Mouse (Mus musculus): ENCODE data around the gene Mastl. TPM values are rescaled to one million over a fixed set of nuclear protein-coding genes. Genes with fewer than 3 reads are reported as not detected.
A peak's percentile ranks its signal among the peaks of the same experiment; 100 is the strongest.

Mastl gene
- polyA plus RNA-seq (2015; fragmentation: Nextera tagmentation; extraction: Ambion mirVana): 2.3 and 3.0 TPM in 2 replicates

GRCm38 (mm10) chr2:23155777-23156607 is at the start of gene Mastl, which contains the start of gene Yme1l1:
Gene Mastl, minus strand, starts transcription at chr2:23156024.
Gene Yme1l1, plus strand, starts transcription at chr2:23156369.
- Histone ChIP-seq H3K9me3 (ENCODE audit: control insufficient read depth, low read length) (no peaks in the 10 kb centered on the region), H3K4me1 (ENCODE audit: control insufficient read depth, insufficient read depth, low read depth, low read length) (peaks cover 29% of the 10 kb centered on the region), H3K36me3 (ENCODE audit: control insufficient read depth, insufficient read depth, low read length) (no peaks in the 10 kb centered on the region), H3K27ac (ENCODE audit: low read depth, low read length) (peak within 1 kb of the TSS; percentile 99), H3K27me3 (replicated peaks; ENCODE audit: control insufficient read depth, insufficient read depth, low read length) (no peaks in the 10 kb centered on the region), H3K9ac (ENCODE audit: low read depth, low read length) (peak within 1 kb of the TSS; percentile 85), H3K4me3 (ENCODE audit: low read length) (peak within 1 kb of the TSS; percentile 87), H3K4me2 (ENCODE audit: low read length) (peak within 1 kb of the TSS; percentile 74)
- ATAC-seq: peak; percentile 99
- WGBS: under 1% methylated on average over 61 of the region's 61 CpGs

- no peaks in the 10 kb centered on the region for H3K9me3 ChIP-seq (ENCODE audit: control insufficient read depth, low read length)
- H3K27me3 ChIP-seq (replicated peaks; ENCODE audit: control insufficient read depth, insufficient read depth, low read length): no peaks in the 10 kb centered on the region
- ATAC-seq: peak; percentile 48
These were observed 47.3 kb upstream of the Mastl start for GRCm38 (mm10) chr2:23202900-23203670.

GRCm38 (mm10) chr2:23201034-23201433 is 45.2 kb upstream of the Mastl start:
- H3K36me3 ChIP-seq (ENCODE audit: control insufficient read depth, insufficient read depth, low read length): peaks cover 19% of the 10 kb centered on the region
- WGBS: 93% methylated on average over 1 of the region's 1 CpGs
- no peak overlapping the region for H3K4me3 ChIP-seq (ENCODE audit: low read length)
- H3K27me3 ChIP-seq (replicated peaks; ENCODE audit: control insufficient read depth, insufficient read depth, low read length): no peaks in the 10 kb centered on the region
- no peaks in the 10 kb centered on the region for H3K4me1 ChIP-seq (ENCODE audit: control insufficient read depth, insufficient read depth, low read depth, low read length)
- H3K9ac ChIP-seq (ENCODE audit: low read depth, low read length): no peak overlapping the region
- no peak for ATAC-seq
- H3K27ac ChIP-seq (ENCODE audit: low read depth, low read length): no peak overlapping the region
- no peaks in the 10 kb centered on the region for H3K9me3 ChIP-seq (ENCODE audit: control insufficient read depth, low read length)
- H3K4me2 ChIP-seq (ENCODE audit: low read length): no peak overlapping the region

More at GRCm38 (mm10) chr2:23202900-23203670, 47.3 kb upstream of the Mastl start:
- Histone ChIP-seq H3K4me3 (ENCODE audit: low read length) (no peak overlapping the region), H3K9ac (ENCODE audit: low read depth, low read length) (no peak overlapping the region), H3K4me1 (ENCODE audit: control insufficient read depth, insufficient read depth, low read depth, low read length) (no peaks in the 10 kb centered on the region), H3K27ac (ENCODE audit: low read depth, low read length) (no peak overlapping the region), H3K4me2 (ENCODE audit: low read length) (no peak overlapping the region), H3K36me3 (ENCODE audit: control insufficient read depth, insufficient read depth, low read length) (peaks cover 14% of the 10 kb centered on the region)
- 66% methylated on average over 15 of the region's 15 CpGs for WGBS

GRCm38 (mm10) chr2:23194366-23194765 is 38.5 kb upstream of the Mastl start:
- Histone ChIP-seq H3K4me1 (ENCODE audit: control insufficient read depth, insufficient read depth, low read depth, low read length) (no peaks in the 10 kb centered on the region), H3K9me3 (ENCODE audit: control insufficient read depth, low read length) (no peaks in the 10 kb centered on the region), H3K4me3 (ENCODE audit: low read length) (no peak overlapping the region), H3K36me3 (ENCODE audit: control insufficient read depth, insufficient read depth, low read length) (peaks cover 38% of the 10 kb centered on the region), H3K9ac (ENCODE audit: low read depth, low read length) (no peak overlapping the region), H3K4me2 (ENCODE audit: low read length) (no peak overlapping the region), H3K27me3 (replicated peaks; ENCODE audit: control insufficient read depth, insufficient read depth, low read length) (no peaks in the 10 kb centered on the region), H3K27ac (ENCODE audit: low read depth, low read length) (no peak overlapping the region)
- ATAC-seq: no peak
- WGBS: 83% methylated on average over 1 of the region's 1 CpGs

- ATAC-seq: no peak
- 90% methylated on average over 3 of the region's 3 CpGs for WGBS
- Histone ChIP-seq H3K4me2 (ENCODE audit: low read length) (no peak overlapping the region), H3K27me3 (replicated peaks; ENCODE audit: control insufficient read depth, insufficient read depth, low read length) (no peaks in the 10 kb centered on the region), H3K9ac (ENCODE audit: low read depth, low read length) (no peak overlapping the region), H3K27ac (ENCODE audit: low read depth, low read length) (no peak overlapping the region), H3K36me3 (ENCODE audit: control insufficient read depth, insufficient read depth, low read length) (peaks cover 37% of the 10 kb centered on the region), H3K9me3 (ENCODE audit: control insufficient read depth, low read length) (no peaks in the 10 kb centered on the region), H3K4me3 (ENCODE audit: low read length) (no peak overlapping the region), H3K4me1 (ENCODE audit: control insufficient read depth, insufficient read depth, low read depth, low read length) (no peaks in the 10 kb centered on the region)
These were observed 16.5 kb upstream of the Mastl start for GRCm38 (mm10) chr2:23172305-23172704.

- peak; percentile 48 for ATAC-seq
- Histone ChIP-seq H3K4me3 (ENCODE audit: low read length) (peak overlapping the region; percentile 87), H3K9ac (ENCODE audit: low read depth, low read length) (peak overlapping the region; percentile 85), H3K9me3 (ENCODE audit: control insufficient read depth, low read length) (no peaks in the 10 kb centered on the region), H3K27me3 (replicated peaks; ENCODE audit: control insufficient read depth, insufficient read depth, low read length) (no peaks in the 10 kb centered on the region), H3K36me3 (ENCODE audit: control insufficient read depth, insufficient read depth, low read length) (no peaks in the 10 kb centered on the region), H3K4me2 (ENCODE audit: low read length) (peak overlapping the region; percentile 58), H3K27ac (ENCODE audit: low read depth, low read length) (peak overlapping the region; percentile 99), H3K4me1 (ENCODE audit: control insufficient read depth, insufficient read depth, low read depth, low read length) (peaks cover 29% of the 10 kb centered on the region)
- WGBS: under 1% methylated on average over 17 of the region's 17 CpGs
These were observed 821 bp upstream of the Mastl start for GRCm38 (mm10) chr2:23156608-23157081.

GRCm38 (mm10) chr2:23155199-23155621 is 614 bp downstream of the Mastl start:
- no peak for ATAC-seq

GRCm38 (mm10) chr2:23119573-23119972 is 36.3 kb downstream of the Mastl start:
- no peaks in the 10 kb centered on the region for H3K4me1 ChIP-seq (ENCODE audit: control insufficient read depth, insufficient read depth, low read depth, low read length)
- peaks cover 5% of the 10 kb centered on the region; the same call in 1 of the 2 replicates for H3K36me3 ChIP-seq (ENCODE audit: control insufficient read depth, insufficient read depth, low read length)
- H3K9me3 ChIP-seq (ENCODE audit: control insufficient read depth, low read length): no peaks in the 10 kb centered on the region
- no peak overlapping the region for H3K4me2 ChIP-seq (ENCODE audit: low read length)
- H3K4me3 ChIP-seq (ENCODE audit: low read length): no peak overlapping the region
- H3K27me3 ChIP-seq (replicated peaks; ENCODE audit: control insufficient read depth, insufficient read depth, low read length): no peaks in the 10 kb centered on the region
- no peak for ATAC-seq
- H3K9ac ChIP-seq (ENCODE audit: low read depth, low read length): no peak overlapping the region
- no peak overlapping the region for H3K27ac ChIP-seq (ENCODE audit: low read depth, low read length)

More at GRCm38 (mm10) chr2:23155199-23155621, 614 bp downstream of the Mastl start:
- Histone ChIP-seq H3K9ac (ENCODE audit: low read depth, low read length) (peak overlapping the region; percentile 80), H3K4me3 (ENCODE audit: low read length) (peak overlapping the region; percentile 87), H3K27me3 (replicated peaks; ENCODE audit: control insufficient read depth, insufficient read depth, low read length) (no peaks in the 10 kb centered on the region), H3K27ac (ENCODE audit: low read depth, low read length) (peak overlapping the region; percentile 99; the same call in 1 of the 2 replicates), H3K36me3 (ENCODE audit: control insufficient read depth, insufficient read depth, low read length) (no peaks in the 10 kb centered on the region), H3K9me3 (ENCODE audit: control insufficient read depth, low read length) (no peaks in the 10 kb centered on the region), H3K4me1 (ENCODE audit: control insufficient read depth, insufficient read depth, low read depth, low read length) (peaks cover 29% of the 10 kb centered on the region), H3K4me2 (ENCODE audit: low read length) (peak overlapping the region; percentile 64)
- WGBS: 7% methylated on average over 5 of the region's 5 CpGs

GRCm38 (mm10) chr2:23102266-23102665 is 53.6 kb downstream of the Mastl start:
- Histone ChIP-seq H3K9ac (ENCODE audit: low read depth, low read length) (no peak overlapping the region), H3K36me3 (ENCODE audit: control insufficient read depth, insufficient read depth, low read length) (peaks cover 9% of the 10 kb centered on the region), H3K4me2 (ENCODE audit: low read length) (no peak overlapping the region), H3K4me3 (ENCODE audit: low read length) (no peak overlapping the region), H3K27me3 (replicated peaks; ENCODE audit: control insufficient read depth, insufficient read depth, low read length) (no peaks in the 10 kb centered on the region), H3K4me1 (ENCODE audit: control insufficient read depth, insufficient read depth, low read depth, low read length) (no peaks in the 10 kb centered on the region), H3K9me3 (ENCODE audit: control insufficient read depth, low read length) (no peaks in the 10 kb centered on the region), H3K27ac (ENCODE audit: low read depth, low read length) (no peak overlapping the region)
- ATAC-seq: no peak
